Mouse (Mus musculus) neural tube, embryonic 11.5 days (tissue): ENCODE measurements around the gene Jag1. TPM values are rescaled to one million over a fixed set of nuclear protein-coding genes. Genes with fewer than 3 reads are reported as not detected.

Source experiments
- ATAC-seq: fragments of 200-750 bp; cut with Nextera tagmentation; 2 replicates; pipeline ENCODE4 v1.8.0; 2017; ENCODE audit warnings: moderate number of reproducible peaks, mild to moderate bottlenecking, moderate TSS enrichment, moderate library complexity; ENCODE audit not compliant: insufficient read depth, low FRiP score, low TSS enrichment
- DNase-seq: peaks from one replicate; pipeline ENCODE4 v3.0.0-alpha.2; 2015; ENCODE audit warnings: low spot score
- H3K27ac ChIP-seq: fragments of 300-500 bp; sonication (generic); 2 replicates; pipeline ENCODE4 v1.5.1; 2014; ENCODE audit warnings: low read depth, mild to moderate bottlenecking, low read length
- H3K27me3 ChIP-seq: fragments of 300-500 bp; sonication (generic); 2 replicates; pipeline ENCODE4 v1.6.1; 2014; ENCODE audit warnings: mild to moderate bottlenecking, low read length, mixed read lengths; ENCODE audit not compliant: control insufficient read depth, insufficient read depth
- H3K36me3 ChIP-seq: fragments of 300-500 bp; sonication (generic); 2 replicates; pipeline ENCODE4 v1.6.1; 2014; ENCODE audit warnings: mild to moderate bottlenecking, low read length, moderate library complexity, mixed read lengths; ENCODE audit not compliant: control insufficient read depth, insufficient read depth
- H3K4me1 ChIP-seq: fragments of 300-500 bp; sonication (generic); 2 replicates; pipeline ENCODE4 v1.6.1; 2014; ENCODE audit warnings: low read length, mixed read lengths; ENCODE audit not compliant: control insufficient read depth, insufficient read depth
- H3K4me2 ChIP-seq: fragments of 300-500 bp; sonication (generic); 2 replicates; pipeline ENCODE4 v1.6.1; 2014; ENCODE audit warnings: low read depth, mild to moderate bottlenecking, moderate library complexity
- H3K4me3 ChIP-seq: fragments of 300-500 bp; sonication (generic); 2 replicates; pipeline ENCODE4 v1.5.1; 2014; ENCODE audit warnings: low read depth, low read length
- H3K9ac ChIP-seq: fragments of 300-500 bp; sonication (generic); 2 replicates; pipeline ENCODE4 v1.6.1; 2014; ENCODE audit warnings: mild to moderate bottlenecking, low read length
- H3K9me3 ChIP-seq: fragments of 300-500 bp; sonication (generic); 2 replicates; pipeline ENCODE4 v1.6.1; 2016; ENCODE audit warnings: low read length; ENCODE audit not compliant: control insufficient read depth
- WGBS: fragments of 180-500 bp; shearing (Covaris S2); extraction: QIAGEN DNeasy Blood & Tissue Kit; methylation state at CpG from one replicate; pipeline ENCODE4 v1.1.7; 2014; 5-methylcytosine and 5-hydroxymethylcytosine counted together
- polyA plus RNA-seq: library from polyadenylated mRNA; unstranded; fragments of >200 nt; fragmentation: Nextera tagmentation; extraction: Ambion mirVana; gene quantifications from 2 replicates; pipeline ENCODE4 v1.2.1, GENCODE M21; 2014

Jag1 gene
- polyA plus RNA-seq, 1 experiment from 2014 or later, result 25.6 TPM

DNA sequence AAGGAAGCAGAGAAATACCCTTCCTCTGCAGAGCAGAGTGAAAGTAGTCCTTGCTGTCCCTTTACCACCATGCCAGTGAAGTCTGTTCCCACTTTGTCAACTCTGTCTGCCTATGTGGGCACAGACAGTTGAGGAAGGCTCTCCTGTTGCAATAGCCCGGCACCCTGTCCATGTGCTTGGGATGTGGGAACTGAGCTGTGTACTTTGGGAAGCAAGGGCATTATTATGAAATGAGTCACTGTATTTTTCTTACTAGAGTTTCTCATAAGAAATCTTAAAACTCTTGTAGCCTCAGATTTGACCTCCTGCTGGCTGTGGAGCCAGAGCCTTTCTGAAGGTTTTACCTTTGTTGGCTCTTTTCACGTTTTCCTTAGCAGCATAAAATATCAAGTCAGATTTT is 67.1 kb downstream of the Jag1 start:
- WGBS, result 80% methylated on average over 2 of the region's 2 CpGs
- no peaks in the 10 kb centered on the region for H3K9me3 ChIP-seq
- H3K27me3 ChIP-seq, result no peaks in the 10 kb centered on the region
- DNase-seq (no peak), ATAC-seq (no peak)
- H3K4me3 ChIP-seq, result no peak overlapping the region
- no peak overlapping the region for H3K9ac ChIP-seq
- H3K36me3 ChIP-seq, result no peaks in the 10 kb centered on the region
- no peak overlapping the region for H3K4me2 ChIP-seq
- no peak overlapping the region for H3K27ac ChIP-seq
- no peaks in the 10 kb centered on the region for H3K4me1 ChIP-seq

DNA sequence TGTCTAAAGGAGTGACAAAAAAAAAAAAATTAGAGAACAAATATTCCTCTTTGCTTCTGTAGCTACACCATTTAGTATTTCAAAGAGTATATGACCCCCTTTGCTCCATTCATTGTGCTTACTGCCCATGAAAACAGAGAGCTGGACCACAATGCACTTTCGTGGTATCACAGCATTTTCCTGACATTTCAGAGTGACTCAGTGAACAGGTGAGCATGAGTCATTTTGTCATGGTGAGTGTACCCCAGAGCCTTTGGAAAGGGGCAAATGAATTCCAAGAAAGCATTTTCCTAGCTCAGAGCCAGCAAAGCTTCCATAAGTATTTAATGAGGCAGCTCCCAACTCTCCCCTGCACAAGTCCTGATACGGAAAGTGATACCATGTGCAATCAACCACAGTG is 72.3 kb downstream of the Jag1 start:
- 94% methylated on average over 2 of the region's 2 CpGs for WGBS
- no peak overlapping the region for H3K9ac ChIP-seq

More for the DNA sequence above, 72.3 kb downstream of the Jag1 start:
- no peaks in the 10 kb centered on the region for H3K27me3 ChIP-seq
- H3K36me3 ChIP-seq, result no peaks in the 10 kb centered on the region
- H3K27ac ChIP-seq, result no peak overlapping the region
- DNase-seq, result no peak
- ATAC-seq, result no peak
- no peaks in the 10 kb centered on the region for H3K9me3 ChIP-seq
- H3K4me1 ChIP-seq, result no peaks in the 10 kb centered on the region
- H3K4me2 ChIP-seq, result no peak overlapping the region
- no peak overlapping the region for H3K4me3 ChIP-seq

Other genes with a start within 250 kb of the Jag1 start
- 30.4 and 31.2 TPM in 2 replicates for gene AL731706.2, start 231.0 kb downstream of the Jag1 start, polyA plus RNA-seq
- 8.7 and 9.4 TPM in 2 replicates for gene Slx4ip, start 225.4 kb downstream of the Jag1 start, polyA plus RNA-seq
- 26.0 and 26.3 TPM in 2 replicates for gene AL731706.1, start 225.3 kb downstream of the Jag1 start, polyA plus RNA-seq
- 15.8 and 16.5 TPM in 2 replicates for gene Mkks, start 225.3 kb downstream of the Jag1 start, polyA plus RNA-seq